Mouse (Mus musculus) spleen, adult 10 weeks (tissue): ENCODE data around the gene Sgcd. TPM values are rescaled to one million over a fixed set of nuclear protein-coding genes. Genes with fewer than 3 reads are reported as not detected.

Source experiments
- polyA plus RNA-seq: library from polyadenylated mRNA; stranded (reverse); fragments of 350-450 nt; fragmentation: Illumina TruSeq; extraction: RNeasy Lipid Tissue Mini Kit (QIAGEN cat#74804); gene quantifications from one replicate; pipeline ENCODE4 v1.2.3, GENCODE M21; 2015; ENCODE audit warnings: low replicate concordance; ENCODE audit not compliant: insufficient read depth

The Sgcd gene
- 1.4 TPM for polyA plus RNA-seq

DNA sequence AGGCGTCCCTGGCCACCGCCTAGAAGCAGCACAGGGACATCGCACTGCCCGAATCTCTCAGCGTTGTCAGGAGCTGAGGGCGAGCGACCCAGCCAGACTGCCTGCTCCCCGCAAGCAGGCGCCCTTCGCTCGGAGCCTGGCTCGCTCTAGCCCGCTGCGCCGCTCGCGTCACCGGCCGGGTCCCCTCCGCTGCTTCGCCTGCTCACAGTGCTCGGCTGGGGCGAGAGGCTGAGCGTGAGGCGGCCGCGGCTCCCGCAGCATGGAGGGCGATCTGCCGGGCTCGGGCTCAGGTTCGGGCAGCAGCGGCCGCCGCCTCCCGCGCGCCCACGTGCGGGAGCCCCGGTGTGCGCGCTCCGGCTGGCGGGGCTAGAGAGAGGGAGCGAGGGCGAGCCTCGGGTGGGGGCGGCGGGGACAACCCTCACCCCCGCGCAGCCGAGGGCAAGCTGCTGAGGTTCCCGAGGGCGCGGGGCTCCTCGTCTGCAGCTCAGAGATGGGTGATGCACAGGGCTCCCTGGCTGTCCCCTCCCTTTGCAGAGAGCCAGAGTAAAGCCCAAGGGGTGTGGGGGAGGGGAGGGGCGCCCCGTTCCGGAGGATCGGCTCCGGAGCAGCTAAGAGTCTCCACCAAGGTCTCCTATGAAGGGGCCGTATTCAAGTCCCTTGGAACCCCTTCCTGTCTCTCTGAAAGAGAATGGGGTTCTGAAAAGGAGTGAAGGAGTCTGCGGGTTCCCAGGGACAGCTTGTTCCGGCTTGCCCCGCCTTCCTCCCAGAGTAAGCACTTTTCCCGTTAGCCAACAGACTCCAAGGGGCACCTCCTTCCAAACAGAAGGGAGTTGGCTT lies at the start of gene Sgcd:
Gene Sgcd (minus strand): TSS at position 273 of the 837 bp plus-strand sequence.

